Mouse (Mus musculus) liver, embryonic 14.5 days (tissue): ENCODE data around the gene Olfr9.

Experiments used
- CTCF ChIP-seq: IDR thresholded peaks from 2 replicates; pipeline ENCODE4 v1.5.1; 2016; ENCODE audit warnings: antibody characterized with exemption, low read depth, control low read depth
- EP300 ChIP-seq: IDR thresholded peaks from 2 replicates; pipeline ENCODE4 v1.6.1; 2016; ENCODE audit warnings: antibody characterized with exemption, low read depth

DNA sequence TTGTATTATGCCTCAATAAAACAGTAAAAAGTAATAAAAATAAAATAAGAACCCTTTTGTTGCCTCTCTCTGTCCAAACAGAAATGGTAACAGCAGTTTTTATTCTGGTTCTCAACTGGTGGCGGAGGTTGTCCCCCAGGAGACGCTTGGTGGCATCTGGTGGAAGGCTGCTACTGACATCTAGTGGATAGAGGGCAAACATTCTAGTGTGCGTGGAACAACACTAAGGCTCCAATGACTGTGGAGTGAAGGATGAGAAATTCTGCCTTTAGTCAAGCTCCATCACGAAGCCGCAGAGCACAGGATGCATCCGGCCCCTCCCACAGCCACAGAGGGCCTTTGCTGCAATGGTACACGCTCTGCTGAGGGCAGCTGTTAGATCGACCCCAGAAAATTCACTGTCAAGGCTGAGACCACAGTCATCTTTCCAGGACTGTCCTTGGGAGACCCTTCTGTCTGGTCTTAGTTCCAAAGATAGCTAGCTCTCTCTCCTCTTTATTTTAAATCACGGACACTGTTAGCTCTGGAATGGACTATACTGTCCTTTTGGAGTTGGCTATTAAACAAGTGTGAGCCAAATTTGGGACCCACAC lies 11.6 kb upstream of the Olfr9 start:
- TF ChIP-seq CTCF (peak; percentile 67), EP300 (no peak)
